Comparison of ENCODE assay signal across 1 mouse cellular context in the genomic region with DNA sequence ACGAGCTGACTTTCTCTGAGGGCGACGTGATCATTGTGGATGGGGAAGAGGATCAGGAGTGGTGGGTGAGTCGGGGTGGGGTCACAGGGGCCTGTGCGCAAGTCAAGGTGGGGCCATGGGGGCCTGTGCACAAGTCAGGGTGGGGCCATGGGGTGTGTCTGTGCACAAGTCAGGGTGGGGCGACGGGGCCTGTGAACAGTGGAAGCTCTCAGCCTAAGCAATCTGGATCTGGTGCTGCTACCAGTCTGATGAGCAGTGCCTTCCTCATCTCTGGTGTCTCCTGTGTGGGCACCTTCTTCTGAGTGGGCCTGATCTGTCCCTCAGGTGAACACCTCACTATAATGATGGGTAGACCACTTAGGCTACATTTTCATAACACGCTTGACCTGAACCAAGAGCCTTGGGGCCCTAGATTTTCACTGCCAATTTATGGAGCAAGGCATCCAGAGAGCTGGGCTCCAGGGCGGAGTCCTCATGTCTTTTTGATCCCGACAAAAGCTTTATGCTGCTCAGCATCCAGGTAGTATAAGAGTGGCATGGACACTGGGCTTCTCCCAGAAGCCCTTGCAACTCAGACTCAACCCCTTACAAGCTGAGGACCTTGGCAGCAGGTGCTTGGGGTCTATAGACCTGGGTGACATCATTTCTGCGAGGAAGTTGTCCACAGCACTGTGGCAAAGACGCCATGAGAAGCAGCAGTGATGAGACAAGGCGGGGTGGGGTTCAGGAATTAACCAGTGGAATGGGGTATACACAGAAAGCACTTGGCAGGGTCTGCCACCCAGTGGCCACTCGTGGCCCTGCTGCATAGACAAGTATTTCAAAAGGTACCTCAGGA.
TF ChIP-seq lines count a peak whose summit lies in the region.

No protein-coding gene starts in this region.

TF ChIP-seq in C2C12, 6 proteins besides CTCF, POLR2A, EP300 and RAD21:
- no peak for TF ChIP-seq CEBPB (IDR thresholded peaks at IDR 0.05; ENCODE audit: low read depth)
- TF ChIP-seq USF1 (IDR thresholded peaks at IDR 0.05; ENCODE audit: low read depth), result no peak
- no peak for TF ChIP-seq MAX (IDR thresholded peaks at IDR 0.05)
- no peak for TF ChIP-seq FOSL1 (IDR thresholded peaks at IDR 0.05; ENCODE audit: insufficient read depth, low read length, poor library complexity, severe bottlenecking)
- no peak for TF ChIP-seq MYOG (IDR thresholded peaks at IDR 0.05; ENCODE audit: control insufficient read depth, extremely low read depth, insufficient read length)
- TF ChIP-seq MYOD1 (IDR thresholded peaks at IDR 0.05; ENCODE audit: control insufficient read depth, insufficient read length, low read depth), result no peak
